Comparison of ENCODE assay signal across 14 mouse cellular contexts in the genomic region with DNA sequence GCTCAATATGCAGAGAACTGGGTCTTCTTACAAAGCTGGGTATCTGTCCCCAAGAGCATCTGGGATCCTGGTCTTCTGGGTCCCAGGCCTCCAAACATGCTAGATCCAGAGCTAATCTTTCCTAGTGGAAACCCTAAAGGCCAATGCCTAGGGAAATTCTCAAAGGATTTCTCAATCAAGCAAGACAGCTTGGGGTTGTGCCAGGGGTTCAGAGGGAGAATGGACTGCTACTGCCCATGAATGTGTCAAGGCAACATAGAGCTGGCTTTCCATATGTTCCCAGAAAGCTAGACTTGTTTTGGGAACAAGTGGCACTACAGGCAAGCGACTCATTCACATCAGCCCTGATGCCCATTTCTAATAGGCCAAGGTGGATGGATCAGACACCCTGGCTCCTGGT.
"Had no signal": no experiment of that assay in that cellular context is flagged by ENCODE, and none has a peak within 500 bp of the region (broad histone marks: within the 10 kb centered on the region; RNA-seq: fewer than 3 reads in every experiment).

No protein-coding gene starts in this region.

- H3K4me3 ChIP-seq: limb, embryonic 12.5 days; limb, embryonic 15.5 days had no signal

- ATAC-seq: liver, postnatal 0 days had no signal

- H3K9ac ChIP-seq: limb, embryonic 12.5 days; limb, embryonic 15.5 days; liver, embryonic 14.5 days; liver, postnatal 0 days had no signal

- H3K4me1 ChIP-seq: limb, embryonic 12.5 days; limb, embryonic 15.5 days had no signal

- H3K27ac ChIP-seq: limb, embryonic 12.5 days; limb, embryonic 15.5 days; liver, embryonic 14.5 days had no signal

- DNase-seq: kidney, adult 18-20 months; kidney, adult 9 months; kidney, postnatal 14 days; kidney, postnatal 4 days; left cerebral cortex, postnatal 4 days; liver, postnatal 0 days; midbrain, embryonic 14.5 days; thymus, adult 18-20 months; thymus, postnatal 36 days had no signal

- H3K27me3 ChIP-seq: limb, embryonic 12.5 days; limb, embryonic 15.5 days had no signal

- H3K36me3 ChIP-seq: limb, embryonic 12.5 days; limb, embryonic 15.5 days had no signal

- H3K4me2 ChIP-seq: limb, embryonic 12.5 days; limb, embryonic 15.5 days; liver, embryonic 11.5 days; midbrain, embryonic 11.5 days had no signal

- H3K9me3 ChIP-seq: limb, embryonic 12.5 days; limb, embryonic 15.5 days had no signal
